Mouse (Mus musculus) megakaryocyte-erythroid progenitor cell, adult 5-6 weeks (primary cell): ENCODE data around the gene Wfdc6b. TPM values are rescaled to one million over a fixed set of nuclear protein-coding genes. Genes with fewer than 3 reads are reported as not detected.

Experiments used
- ATAC-seq: replicated peaks from 2 replicates; pipeline ENCODE4 v1.8.0; 2016; ENCODE audit warnings: mild to moderate bottlenecking, inconsistent platforms; ENCODE audit not compliant: severe bottlenecking, poor library complexity, low FRiP score, low TSS enrichment
- total RNA-seq, 2 experiments: library from RNA; stranded (forward) in 1 of 2; stranded (reverse) in 1 of 2; fragments of 200-1000, 215-1000 nt in 1 of 2; fragments of >200 nt in 1 of 2; fragmentation: Nextera tagmentation in 1 of 2; gene quantifications; 2 replicates each; pipeline ENCODE4 v1.2.3; 2014 to 2017

Gene Wfdc6b
- total RNA-seq, 2 experiments from 2014 or later: not detected

- no peak for ATAC-seq
These were observed 43.2 kb downstream of the Wfdc6b start, which contains the start of gene Wfdc9 for GRCm38 (mm10) chr2:164656483-164656882. Gene Wfdc9 (minus strand): TSS chr2:164656583.

GRCm38 (mm10) chr2:164664851-164665250 is 51.5 kb downstream of the Wfdc6b start:
- ATAC-seq: no peak

Other genes starting within 250 kb of the Wfdc6b start
Only the 30 nearest of the 33 such genes appear.
- gene Rbpjl, start 210.4 kb upstream of the Wfdc6b start, total RNA-seq (2014; fragmentation: Nextera tagmentation): not detected in 2 replicates
- not detected in 2 replicates for gene Rbpjl, start 210.4 kb upstream of the Wfdc6b start, total RNA-seq (2017)
- not detected in 2 replicates for gene Matn4, start 208.4 kb upstream of the Wfdc6b start, total RNA-seq (2014; fragmentation: Nextera tagmentation)
- gene Matn4, start 208.4 kb upstream of the Wfdc6b start, total RNA-seq (2017): 0.09 TPM in 1 of 2 replicates, not detected in the other
- 1.0 and 5.3 TPM in 2 replicates for gene Sdc4, start 169.6 kb upstream of the Wfdc6b start, total RNA-seq (2014; fragmentation: Nextera tagmentation)
- gene Sdc4, start 169.6 kb upstream of the Wfdc6b start, total RNA-seq (2017): 0.23 and 1.3 TPM in 2 replicates
- 25.7 and 26.7 TPM in 2 replicates for gene Sys1, start 156.6 kb upstream of the Wfdc6b start, total RNA-seq (2014; fragmentation: Nextera tagmentation)
- gene Sys1, start 156.6 kb upstream of the Wfdc6b start, total RNA-seq (2017): 10.9 and 16.0 TPM in 2 replicates
- not detected in 2 replicates for gene Gm20458, start 152.6 kb upstream of the Wfdc6b start, total RNA-seq (2014; fragmentation: Nextera tagmentation)
- not detected in 2 replicates for gene Gm20458, start 152.6 kb upstream of the Wfdc6b start, total RNA-seq (2017)
- not detected in 2 replicates for gene Trp53tg5, start 139.8 kb upstream of the Wfdc6b start, total RNA-seq (2014; fragmentation: Nextera tagmentation)
- not detected in 2 replicates for gene Trp53tg5, start 139.8 kb upstream of the Wfdc6b start, total RNA-seq (2017)
- gene Dbndd2, start 127.4 kb upstream of the Wfdc6b start, total RNA-seq (2014; fragmentation: Nextera tagmentation): 2.4 TPM in 2 replicates
- gene Dbndd2, start 127.4 kb upstream of the Wfdc6b start, total RNA-seq (2017): 2.9 TPM in 1 of 2 replicates, not detected in the other
- 76.4 and 89.3 TPM in 2 replicates for gene Pigt, start 116.0 kb upstream of the Wfdc6b start, total RNA-seq (2014; fragmentation: Nextera tagmentation)
- 16.3 and 36.6 TPM in 2 replicates for gene Pigt, start 116.0 kb upstream of the Wfdc6b start, total RNA-seq (2017)
- gene Wfdc2, start 51.1 kb upstream of the Wfdc6b start, total RNA-seq (2014; fragmentation: Nextera tagmentation): not detected in 2 replicates
- gene Wfdc2, start 51.1 kb upstream of the Wfdc6b start, total RNA-seq (2017): not detected in 2 replicates
- not detected in 2 replicates for gene Spint3, start 40.1 kb upstream of the Wfdc6b start, total RNA-seq (2014; fragmentation: Nextera tagmentation)
- not detected in 2 replicates for gene Spint3, start 40.1 kb upstream of the Wfdc6b start, total RNA-seq (2017)
- not detected in 2 replicates for gene Wfdc6a, start 28.1 kb upstream of the Wfdc6b start, total RNA-seq (2014; fragmentation: Nextera tagmentation)
- not detected in 2 replicates for gene Wfdc6a, start 28.1 kb upstream of the Wfdc6b start, total RNA-seq (2017)
- gene Eppin, start 19.9 kb upstream of the Wfdc6b start, total RNA-seq (2014; fragmentation: Nextera tagmentation): not detected in 2 replicates
- gene Eppin, start 19.9 kb upstream of the Wfdc6b start, total RNA-seq (2017): not detected in 2 replicates
- gene Wfdc8, start 104 bp downstream of the Wfdc6b start, total RNA-seq (2014; fragmentation: Nextera tagmentation): not detected in 2 replicates
- gene Wfdc8, start 104 bp downstream of the Wfdc6b start, total RNA-seq (2017): not detected in 2 replicates
- not detected in 2 replicates for gene Wfdc16, start 25.3 kb downstream of the Wfdc6b start, total RNA-seq (2014; fragmentation: Nextera tagmentation)
- gene Wfdc16, start 25.3 kb downstream of the Wfdc6b start, total RNA-seq (2017): not detected in 2 replicates
- gene Wfdc10, start 42.5 kb downstream of the Wfdc6b start, total RNA-seq (2014; fragmentation: Nextera tagmentation): not detected in 2 replicates
- not detected in 2 replicates for gene Wfdc10, start 42.5 kb downstream of the Wfdc6b start, total RNA-seq (2017)
- not detected in 2 replicates for gene Wfdc9, start 43.1 kb downstream of the Wfdc6b start, total RNA-seq (2014; fragmentation: Nextera tagmentation)
- gene Wfdc9, start 43.1 kb downstream of the Wfdc6b start, total RNA-seq (2017): not detected in 2 replicates
- gene Wfdc11, start 60.6 kb downstream of the Wfdc6b start, total RNA-seq (2014; fragmentation: Nextera tagmentation): not detected in 2 replicates
- not detected in 2 replicates for gene Wfdc11, start 60.6 kb downstream of the Wfdc6b start, total RNA-seq (2017)
- gene Wfdc13, start 71.6 kb downstream of the Wfdc6b start, total RNA-seq (2014; fragmentation: Nextera tagmentation): not detected in 2 replicates
- gene Wfdc13, start 71.6 kb downstream of the Wfdc6b start, total RNA-seq (2017): not detected in 2 replicates
- not detected in 2 replicates for gene Spint4, start 85.0 kb downstream of the Wfdc6b start, total RNA-seq (2014; fragmentation: Nextera tagmentation)
- not detected in 2 replicates for gene Spint4, start 85.0 kb downstream of the Wfdc6b start, total RNA-seq (2017)
- gene Spint5, start 101.8 kb downstream of the Wfdc6b start, total RNA-seq (2014; fragmentation: Nextera tagmentation): not detected in 2 replicates
- gene Spint5, start 101.8 kb downstream of the Wfdc6b start, total RNA-seq (2017): not detected in 2 replicates
- 2.0 TPM in 1 of 2 replicates, not detected in the other for gene Wfdc3, start 132.4 kb downstream of the Wfdc6b start, total RNA-seq (2014; fragmentation: Nextera tagmentation)
- not detected in 2 replicates for gene Wfdc3, start 132.4 kb downstream of the Wfdc6b start, total RNA-seq (2017)
- 28.7 and 37.2 TPM in 2 replicates for gene Dnttip1, start 132.5 kb downstream of the Wfdc6b start, total RNA-seq (2014; fragmentation: Nextera tagmentation)
- 24.5 and 26.2 TPM in 2 replicates for gene Dnttip1, start 132.5 kb downstream of the Wfdc6b start, total RNA-seq (2017)
- 194 and 207 TPM in 2 replicates for gene Ube2c, start 156.4 kb downstream of the Wfdc6b start, total RNA-seq (2014; fragmentation: Nextera tagmentation)
- gene Ube2c, start 156.4 kb downstream of the Wfdc6b start, total RNA-seq (2017): 90.6 and 159 TPM in 2 replicates
- not detected in 2 replicates for gene Tnnc2, start 166.4 kb downstream of the Wfdc6b start, total RNA-seq (2014; fragmentation: Nextera tagmentation)
- not detected in 2 replicates for gene Tnnc2, start 166.4 kb downstream of the Wfdc6b start, total RNA-seq (2017)
- 0.11 and 7.6 TPM in 2 replicates for gene Snx21, start 172.3 kb downstream of the Wfdc6b start, total RNA-seq (2014; fragmentation: Nextera tagmentation)
- 0.33 TPM in 1 of 2 replicates, not detected in the other for gene Snx21, start 172.3 kb downstream of the Wfdc6b start, total RNA-seq (2017)
- 15.5 and 26.4 TPM in 2 replicates for gene Acot8, start 191.4 kb downstream of the Wfdc6b start, total RNA-seq (2014; fragmentation: Nextera tagmentation)
- 10.1 and 17.6 TPM in 2 replicates for gene Acot8, start 191.4 kb downstream of the Wfdc6b start, total RNA-seq (2017)
- gene Zswim3, start 191.6 kb downstream of the Wfdc6b start, total RNA-seq (2014; fragmentation: Nextera tagmentation): 6.8 and 6.9 TPM in 2 replicates
- 1.8 and 4.4 TPM in 2 replicates for gene Zswim3, start 191.6 kb downstream of the Wfdc6b start, total RNA-seq (2017)
- gene Zswim1, start 209.2 kb downstream of the Wfdc6b start, total RNA-seq (2014; fragmentation: Nextera tagmentation): 11.0 and 14.2 TPM in 2 replicates
- 2.5 and 3.3 TPM in 2 replicates for gene Zswim1, start 209.2 kb downstream of the Wfdc6b start, total RNA-seq (2017)
- gene Spata25, start 215.0 kb downstream of the Wfdc6b start, total RNA-seq (2014; fragmentation: Nextera tagmentation): not detected in 2 replicates
- gene Spata25, start 215.0 kb downstream of the Wfdc6b start, total RNA-seq (2017): not detected in 2 replicates
- gene Ctsa, start 219.4 kb downstream of the Wfdc6b start, total RNA-seq (2014; fragmentation: Nextera tagmentation): 63.5 and 87.0 TPM in 2 replicates
- gene Ctsa, start 219.4 kb downstream of the Wfdc6b start, total RNA-seq (2017): 40.0 and 58.0 TPM in 2 replicates